Mouse (Mus musculus): ENCODE measurements at regions not wholly inside any gene's neighbourhood (a gene's known extent, or its start where the extent isn't known, plus 50 kb on each side); places are given as distances from the start of the nearest gene placed in this dataset.

GRCm38 (mm10) chr4:124509695-124510094, 100.9 kb downstream of the 3100002H09Rik start:
- H3K4me1 ChIP-seq (ENCODE audit: control insufficient read depth, insufficient read depth, low read length) = no peaks in the 10 kb centered on the region
- H3K4me3 ChIP-seq (replicated peaks; ENCODE audit: extremely low read depth, low read depth, low read length) = no peak overlapping the region
- TF ChIP-seq POLR2A (IDR thresholded peaks at IDR 0.05; ENCODE audit: borderline replicate concordance, extremely low read depth, low read depth, low read length) = no peak
- TF ChIP-seq CTCF (IDR thresholded peaks at IDR 0.05; ENCODE audit: insufficient read depth, low read length) = no peak
- DNase-seq = no peak
- WGBS = 55% methylated on average over 5 of the region's 5 CpGs

- no peak for DNase-seq
- 37% methylated on average over 10 of the region's 10 CpGs for WGBS
- no peaks in the 10 kb centered on the region for H3K4me1 ChIP-seq (ENCODE audit: control insufficient read depth, insufficient read depth, low read length)
- H3K4me3 ChIP-seq (replicated peaks; ENCODE audit: extremely low read depth, low read depth, low read length) = no peak overlapping the region
- TF ChIP-seq POLR2A (IDR thresholded peaks at IDR 0.05; ENCODE audit: borderline replicate concordance, extremely low read depth, low read depth, low read length) (no peak), CTCF (IDR thresholded peaks at IDR 0.05; ENCODE audit: insufficient read depth, low read length) (no peak)
Observed at GRCm38 (mm10) chr4:124506083-124506647, 104.4 kb downstream of the 3100002H09Rik start.

GRCm38 (mm10) chr4:124501785-124502184, 108.8 kb downstream of the 3100002H09Rik start:
- TF ChIP-seq POLR2A (IDR thresholded peaks at IDR 0.05; ENCODE audit: borderline replicate concordance, extremely low read depth, low read depth, low read length) = no peak
- TF ChIP-seq CTCF (IDR thresholded peaks at IDR 0.05; ENCODE audit: insufficient read depth, low read length) = no peak
- WGBS = 77% methylated on average over 5 of the region's 5 CpGs
- H3K4me1 ChIP-seq (ENCODE audit: control insufficient read depth, insufficient read depth, low read length) = no peaks in the 10 kb centered on the region
- DNase-seq = no peak
- H3K4me3 ChIP-seq (replicated peaks; ENCODE audit: extremely low read depth, low read depth, low read length) = no peak overlapping the region

GRCm38 (mm10) chr4:124498043-124498442, 112.6 kb downstream of the 3100002H09Rik start:
- Histone ChIP-seq H3K4me1 (ENCODE audit: control insufficient read depth, insufficient read depth, low read length) (no peaks in the 10 kb centered on the region), H3K4me3 (replicated peaks; ENCODE audit: extremely low read depth, low read depth, low read length) (no peak overlapping the region)
- 58% methylated on average over 16 of the region's 16 CpGs for WGBS
- DNase-seq = no peak
- TF ChIP-seq CTCF (IDR thresholded peaks at IDR 0.05; ENCODE audit: insufficient read depth, low read length) (no peak), POLR2A (IDR thresholded peaks at IDR 0.05; ENCODE audit: borderline replicate concordance, extremely low read depth, low read depth, low read length) (no peak)

- no peak overlapping the region for H3K4me3 ChIP-seq (replicated peaks; ENCODE audit: extremely low read depth, low read depth, low read length)
- no peaks in the 10 kb centered on the region for H3K4me1 ChIP-seq (ENCODE audit: control insufficient read depth, insufficient read depth, low read length)
- TF ChIP-seq CTCF (IDR thresholded peaks at IDR 0.05; ENCODE audit: insufficient read depth, low read length) (no peak), POLR2A (IDR thresholded peaks at IDR 0.05; ENCODE audit: borderline replicate concordance, extremely low read depth, low read depth, low read length) (no peak)
- WGBS = 12% methylated on average over 12 of the region's 12 CpGs
- DNase-seq = no peak
Observed at GRCm38 (mm10) chr4:124485941-124486581, 124.5 kb downstream of the 3100002H09Rik start.

GRCm38 (mm10) chr4:124484613-124485586, 125.7 kb downstream of the 3100002H09Rik start:
- no peak for DNase-seq
- no peaks in the 10 kb centered on the region for H3K4me1 ChIP-seq (ENCODE audit: control insufficient read depth, insufficient read depth, low read length)

GRCm38 (mm10) chr4:124477870-124478301, 132.7 kb downstream of the 3100002H09Rik start:
- DNase-seq = no peak
- 5% methylated on average over 19 of the region's 22 CpGs for WGBS

More at GRCm38 (mm10) chr4:124484613-124485586, 125.7 kb downstream of the 3100002H09Rik start:
- 32% methylated on average over 19 of the region's 19 CpGs for WGBS
- no peak overlapping the region for H3K4me3 ChIP-seq (replicated peaks; ENCODE audit: extremely low read depth, low read depth, low read length)
- TF ChIP-seq CTCF (IDR thresholded peaks at IDR 0.05; ENCODE audit: insufficient read depth, low read length) = no peak
- TF ChIP-seq POLR2A (IDR thresholded peaks at IDR 0.05; ENCODE audit: borderline replicate concordance, extremely low read depth, low read depth, low read length) = no peak

GRCm38 (mm10) chr4:124477359-124477868, 133.2 kb downstream of the 3100002H09Rik start:
- no peaks in the 10 kb centered on the region for H3K4me1 ChIP-seq (ENCODE audit: control insufficient read depth, insufficient read depth, low read length)
- 14% methylated on average over 14 of the region's 14 CpGs for WGBS
- DNase-seq = no peak
- TF ChIP-seq CTCF (IDR thresholded peaks at IDR 0.05; ENCODE audit: insufficient read depth, low read length) (no peak), POLR2A (IDR thresholded peaks at IDR 0.05; ENCODE audit: borderline replicate concordance, extremely low read depth, low read depth, low read length) (no peak)
- H3K4me3 ChIP-seq (replicated peaks; ENCODE audit: extremely low read depth, low read depth, low read length) = no peak overlapping the region

More at GRCm38 (mm10) chr4:124477870-124478301, 132.7 kb downstream of the 3100002H09Rik start:
- TF ChIP-seq CTCF (IDR thresholded peaks at IDR 0.05; ENCODE audit: insufficient read depth, low read length) (no peak), POLR2A (IDR thresholded peaks at IDR 0.05; ENCODE audit: borderline replicate concordance, extremely low read depth, low read depth, low read length) (no peak)
- Histone ChIP-seq H3K4me3 (replicated peaks; ENCODE audit: extremely low read depth, low read depth, low read length) (no peak overlapping the region), H3K4me1 (ENCODE audit: control insufficient read depth, insufficient read depth, low read length) (no peaks in the 10 kb centered on the region)

GRCm38 (mm10) chr4:124465229-124465820, 145.3 kb downstream of the 3100002H09Rik start:
- no peak for DNase-seq
- WGBS = 86% methylated on average over 18 of the region's 18 CpGs
- no peak for TF ChIP-seq CTCF (IDR thresholded peaks at IDR 0.05; ENCODE audit: insufficient read depth, low read length)
- no peak for TF ChIP-seq POLR2A (IDR thresholded peaks at IDR 0.05; ENCODE audit: borderline replicate concordance, extremely low read depth, low read depth, low read length)
- Histone ChIP-seq H3K4me1 (ENCODE audit: control insufficient read depth, insufficient read depth, low read length) (no peaks in the 10 kb centered on the region), H3K4me3 (replicated peaks; ENCODE audit: extremely low read depth, low read depth, low read length) (no peak overlapping the region)

All from lung, adult 2 months (tissue).